Mouse (Mus musculus) gastrocnemius, postnatal 10 days (tissue): ENCODE data around the gene Naf1. TPM values are rescaled to one million over a fixed set of nuclear protein-coding genes. Genes with fewer than 3 reads are reported as not detected.

ENCODE experiments used
- DNase-seq: peaks from one replicate; pipeline ENCODE4 v3.0.0; 2021; ENCODE audit warnings: mixed read lengths
- long read RNA-seq, 2 experiments: library from polyadenylated mRNA; stranded (forward); transcript quantifications; one replicate each; pipeline ENCODE4 v2.0.0; 2021
- total RNA-seq, 2 experiments: library from RNA; stranded (reverse); gene quantifications; 2 replicates each; pipeline ENCODE4 v1.2.3; 2021

Naf1 gene
- 1 to 10 TPM; 4.5 to 4.9 TPM for total RNA-seq
- long read RNA-seq, experiment 1, partial matches to known transcripts: 0 of 1 reads
- long read RNA-seq, experiment 1, other reads (novel, unspliced or antisense): 0 of 1 reads
- long read RNA-seq, experiment 2, partial matches to known transcripts: 2 of 3 reads
- long read RNA-seq, experiment 2, other reads (novel, unspliced or antisense): 0 of 3 reads

DNA sequence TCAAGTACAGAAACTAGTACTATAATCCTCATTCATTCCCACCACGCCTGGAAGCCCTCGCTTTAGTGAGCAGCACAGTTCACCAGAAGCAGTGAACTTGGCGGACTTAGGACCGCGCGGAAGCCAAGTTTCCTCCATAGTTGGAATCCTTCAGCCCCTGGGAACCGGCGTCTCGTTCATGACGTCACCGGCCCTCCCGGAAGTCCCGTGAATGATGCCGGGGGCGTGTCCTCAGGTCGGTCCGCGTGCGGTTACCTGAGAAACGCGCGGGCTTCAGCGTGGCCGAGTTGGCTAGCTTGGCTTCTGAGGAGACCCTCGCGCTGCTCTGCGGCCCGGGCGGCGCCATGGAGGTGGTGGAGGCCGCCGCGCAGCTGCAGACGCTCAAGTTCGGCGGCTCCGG lies at the start of gene Naf1:
TSS of gene Naf1 (plus strand) at position 195 of the 400 bp plus-strand sequence.
- DNase-seq: peak; percentile 88

DNA sequence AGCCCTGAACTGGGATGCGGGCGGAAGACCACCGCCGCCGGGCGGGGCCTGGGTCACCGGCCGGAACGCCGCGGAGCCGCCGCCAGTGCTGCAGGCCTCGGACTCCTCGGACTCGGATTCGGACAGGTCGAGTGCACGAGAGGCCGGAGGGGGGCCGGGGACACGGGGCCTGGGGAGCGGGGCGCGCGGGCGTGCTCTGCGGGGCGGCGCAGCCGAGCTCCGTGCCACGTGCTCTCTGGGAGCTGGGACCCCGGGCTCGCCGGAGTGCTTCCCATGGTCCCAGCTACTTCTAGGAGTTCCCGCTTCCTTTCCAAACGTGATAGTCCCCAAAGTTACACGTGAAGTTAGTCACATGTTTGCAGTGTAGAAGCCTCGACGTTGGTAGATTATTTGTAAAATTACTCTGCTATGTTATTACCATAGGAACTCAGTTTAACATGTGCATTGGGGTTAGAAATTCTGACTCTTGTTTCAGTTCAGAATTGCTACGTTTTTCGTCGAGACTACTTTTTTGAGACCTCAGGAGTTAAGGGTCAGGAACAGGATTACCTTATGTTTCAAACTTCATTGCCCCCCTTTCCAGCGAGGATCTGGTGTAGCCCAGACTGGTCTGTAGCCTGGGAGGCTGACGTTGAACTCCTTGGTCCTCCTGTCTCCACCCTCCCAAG lies 1.0 kb downstream of the Naf1 start:
- DNase-seq: peak; percentile 49

DNA sequence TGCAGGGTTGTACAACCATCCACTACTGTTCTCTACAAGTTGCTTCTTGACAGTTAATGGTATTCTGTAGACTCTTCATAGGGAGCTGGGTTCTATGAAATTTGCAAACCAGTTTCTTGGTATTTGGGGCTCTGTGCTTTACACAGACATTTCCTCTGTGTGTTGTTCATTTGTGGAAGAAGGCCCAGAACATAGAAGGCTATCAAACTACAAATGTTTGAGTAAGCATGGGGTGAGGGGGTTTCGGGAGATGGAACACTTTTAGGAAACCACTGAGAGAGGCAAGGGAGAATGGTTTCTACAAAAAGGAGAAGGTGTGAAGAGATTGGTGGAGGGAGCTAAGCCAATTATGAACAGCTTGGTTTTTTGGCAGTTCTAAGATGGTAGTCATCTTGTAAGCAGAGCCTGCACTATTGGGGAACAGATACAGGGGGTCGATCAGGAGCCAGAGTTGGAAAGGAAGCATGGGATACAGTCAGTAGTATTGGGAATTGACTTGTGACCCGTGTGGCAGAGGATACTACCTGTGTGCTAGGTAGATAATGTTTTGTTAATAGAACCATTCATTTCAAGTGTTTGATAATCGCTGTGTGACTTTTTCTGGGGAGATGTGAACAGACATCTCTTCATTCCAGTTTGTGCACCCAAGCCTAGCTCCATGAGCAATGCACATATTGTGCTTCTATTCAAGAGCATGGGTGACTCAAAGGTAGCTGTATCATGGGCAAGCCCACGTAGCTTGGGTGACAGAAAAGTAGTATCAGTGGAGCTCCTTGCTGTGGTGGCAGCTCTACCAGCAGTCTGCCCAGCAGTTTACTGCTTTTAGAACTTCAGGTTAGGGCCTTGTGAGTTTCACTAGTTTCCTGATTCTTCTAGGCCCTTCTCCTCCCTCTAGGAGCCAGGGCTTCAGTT lies 1.8 kb downstream of the Naf1 start:
- no peak for DNase-seq

DNA sequence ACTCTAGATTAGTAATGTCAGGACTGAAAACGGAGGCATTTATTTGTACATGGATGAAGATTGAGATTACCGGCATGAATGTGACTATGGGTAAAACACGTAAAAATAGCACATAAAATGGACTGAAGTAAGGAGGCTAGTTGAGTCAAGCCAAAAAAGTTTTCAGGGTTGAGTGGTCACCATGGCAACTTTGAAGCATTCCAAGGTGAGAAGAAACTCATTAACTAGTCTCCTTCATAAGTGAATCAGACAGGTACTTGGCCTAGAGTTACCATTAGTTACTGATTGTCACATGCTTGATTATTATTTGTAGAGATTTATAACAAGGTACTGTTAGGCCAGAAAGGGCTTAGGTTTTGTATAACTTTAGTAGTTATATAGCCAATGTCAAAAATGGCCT lies 3.7 kb downstream of the Naf1 start:
- DNase-seq: no peak

DNA sequence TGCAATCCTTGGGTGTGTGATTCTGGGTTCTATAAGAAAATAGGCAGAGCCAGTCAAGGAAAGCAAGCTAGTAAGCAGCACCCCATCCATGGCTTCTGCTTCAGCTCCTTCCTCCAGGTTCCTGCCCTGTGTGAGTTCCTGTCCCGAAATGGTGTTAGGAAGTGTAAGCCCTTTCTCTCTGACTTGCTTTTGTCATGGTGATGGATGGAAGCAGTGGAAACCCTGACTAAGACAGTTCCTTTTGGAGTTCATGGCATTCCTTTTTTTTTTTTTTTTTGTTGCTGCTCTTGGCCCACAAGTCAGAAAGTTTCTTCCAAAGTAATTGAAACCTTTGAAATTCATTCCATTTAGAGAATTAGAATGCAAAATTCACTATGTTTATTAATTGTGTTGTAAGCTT lies 5.1 kb downstream of the Naf1 start:
- DNase-seq: no peak

DNA sequence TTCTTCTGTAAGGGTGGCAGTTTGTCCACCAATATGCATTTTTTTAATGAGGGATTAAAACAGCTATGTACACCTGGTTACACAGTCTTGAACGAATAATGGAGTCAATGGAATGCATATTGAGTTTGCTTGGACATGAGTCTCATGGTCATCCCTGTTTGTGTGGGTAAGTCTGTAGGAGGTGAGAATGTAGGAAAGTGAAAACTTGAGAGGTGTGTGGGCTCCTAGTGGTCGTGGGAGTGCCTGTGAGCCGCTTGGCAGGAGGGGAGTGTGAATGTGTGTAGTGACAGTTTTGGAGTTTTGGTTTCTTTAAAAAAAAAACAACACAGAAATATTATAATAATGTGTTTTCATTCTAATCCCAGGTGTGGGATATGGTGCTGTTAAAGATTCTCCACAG lies 7.7 kb downstream of the Naf1 start:
- no peak for DNase-seq

DNA sequence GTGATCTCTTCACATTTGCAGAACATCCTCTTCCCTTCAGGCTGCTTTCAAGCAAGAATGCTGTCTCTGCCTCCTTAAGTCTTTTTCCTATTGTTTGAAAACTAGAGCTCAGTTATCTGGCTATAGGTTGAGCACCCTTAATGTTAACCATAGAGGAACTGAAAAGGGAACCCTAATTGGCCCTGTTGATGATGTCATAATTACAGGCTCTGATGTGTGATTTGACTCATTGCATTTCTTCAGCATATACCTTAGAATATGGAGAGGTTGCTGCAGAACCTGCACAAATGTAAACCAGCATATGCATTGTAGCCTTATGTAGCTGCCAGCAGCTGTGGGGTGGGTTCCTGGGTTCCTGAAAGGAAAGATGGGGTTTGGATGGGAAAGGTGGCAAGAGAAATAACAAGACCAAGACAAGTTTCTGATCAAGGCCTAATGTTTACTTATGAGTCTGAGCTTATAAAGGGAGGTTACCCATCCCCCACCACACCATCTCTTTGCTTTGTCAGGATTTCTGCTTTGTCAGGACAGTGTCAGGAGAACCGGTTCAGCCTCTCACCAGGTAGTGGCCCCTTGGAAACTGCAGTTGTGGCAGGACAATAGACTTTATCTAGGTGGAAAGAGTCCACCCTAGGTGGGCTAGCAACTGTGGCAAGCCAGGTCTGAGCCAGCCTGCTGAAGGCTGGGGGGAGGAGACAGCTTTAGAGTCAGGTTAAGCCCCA lies 9.4 kb downstream of the Naf1 start:
- no peak for DNase-seq

DNA sequence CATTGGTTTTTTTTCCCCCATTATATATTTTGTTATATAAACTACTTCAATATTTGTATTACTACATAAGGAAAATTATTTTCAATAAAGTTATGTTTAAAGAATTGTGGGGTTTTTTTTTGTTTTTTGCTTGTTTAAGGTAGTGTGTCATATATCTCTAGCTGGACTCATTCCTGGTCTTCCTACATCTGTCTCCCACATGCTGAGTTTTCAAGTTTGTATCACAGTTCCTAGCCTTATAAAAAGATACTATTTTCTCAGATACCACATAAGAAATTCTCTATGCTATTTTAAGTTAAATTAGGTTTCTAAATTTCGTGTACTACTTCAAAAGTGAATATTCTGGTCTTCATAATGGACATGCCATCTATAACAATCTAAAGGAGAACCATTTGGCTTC lies 23.8 kb downstream of the Naf1 start:
- DNase-seq: no peak

DNA sequence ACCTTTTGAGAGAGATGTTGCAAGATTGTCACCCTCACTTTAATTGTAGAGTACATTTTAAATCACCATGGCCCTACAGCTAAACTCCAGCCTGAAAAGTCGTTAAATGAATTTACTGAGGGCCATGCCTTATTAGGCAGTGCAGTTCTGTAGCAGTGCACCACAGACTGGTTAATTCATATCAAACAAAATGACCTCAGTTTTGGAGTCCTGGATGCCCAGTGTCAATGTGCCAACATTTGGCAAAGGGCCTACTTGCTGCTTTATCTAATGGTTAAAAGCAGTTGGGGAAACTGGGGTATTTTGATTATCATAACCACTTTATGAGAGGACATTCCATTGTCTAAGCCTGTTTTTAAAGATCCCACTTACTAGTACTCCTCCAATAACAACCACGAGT lies 31.9 kb downstream of the Naf1 start:
- no peak for DNase-seq

DNA sequence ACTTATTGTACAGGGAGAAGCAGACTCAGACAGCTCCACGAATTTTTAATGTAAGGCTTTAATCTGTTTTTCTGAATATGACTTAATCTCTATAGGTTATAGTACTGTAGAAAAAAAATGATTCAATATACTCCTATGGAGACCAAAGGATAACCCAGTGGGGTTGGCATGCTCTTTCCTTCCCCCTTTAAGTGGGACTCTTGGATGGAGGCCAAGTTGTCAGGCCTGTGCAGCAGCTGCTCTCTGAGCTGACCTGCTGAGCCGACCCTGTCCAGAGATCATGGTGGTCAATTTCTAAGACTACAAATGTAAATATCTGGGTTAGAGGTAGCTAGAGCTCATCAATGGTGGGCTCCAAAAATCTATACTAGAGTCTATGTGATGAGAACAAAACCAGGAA lies 45.0 kb downstream of the Naf1 start:
- no peak for DNase-seq

DNA sequence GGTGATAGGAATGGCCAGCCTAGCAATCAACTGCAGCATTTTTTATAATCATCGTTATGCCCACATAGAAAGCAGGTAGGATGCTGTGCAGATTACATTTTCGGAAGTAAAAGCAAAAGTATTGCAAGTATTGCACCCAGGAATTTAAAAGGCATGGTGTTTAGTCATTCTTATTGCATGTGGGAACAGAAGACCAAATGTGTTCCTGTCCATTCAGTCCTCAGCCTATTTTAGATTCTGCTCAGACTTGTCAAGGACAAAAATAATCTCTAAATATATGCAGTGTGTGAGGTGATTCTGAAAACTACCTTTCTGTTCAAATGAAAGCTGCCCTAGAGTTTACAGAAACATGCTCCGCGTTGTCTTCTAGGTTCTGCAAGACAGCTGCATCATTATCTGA lies 45.5 kb downstream of the Naf1 start:
- no peak for DNase-seq

DNA sequence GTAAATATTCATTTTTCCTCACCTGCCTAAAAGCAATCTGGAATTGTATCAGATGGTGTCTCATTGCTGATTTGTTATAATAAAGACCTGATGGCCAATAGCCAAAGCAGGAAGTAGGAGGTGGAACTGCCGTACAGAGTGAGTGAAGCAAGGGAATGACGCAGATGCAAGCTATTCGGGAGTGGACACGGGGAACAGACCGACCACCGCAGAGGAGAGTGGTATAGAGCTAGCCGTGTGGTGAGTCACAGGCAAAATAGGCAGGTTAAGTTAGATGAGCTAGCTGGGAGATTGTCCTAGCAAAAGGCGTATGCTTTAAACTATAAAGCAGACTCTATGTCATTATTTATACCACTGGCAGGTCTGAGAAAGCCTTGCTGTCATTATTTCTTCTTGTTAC lies 46.1 kb downstream of the Naf1 start:
- no peak for DNase-seq

DNA sequence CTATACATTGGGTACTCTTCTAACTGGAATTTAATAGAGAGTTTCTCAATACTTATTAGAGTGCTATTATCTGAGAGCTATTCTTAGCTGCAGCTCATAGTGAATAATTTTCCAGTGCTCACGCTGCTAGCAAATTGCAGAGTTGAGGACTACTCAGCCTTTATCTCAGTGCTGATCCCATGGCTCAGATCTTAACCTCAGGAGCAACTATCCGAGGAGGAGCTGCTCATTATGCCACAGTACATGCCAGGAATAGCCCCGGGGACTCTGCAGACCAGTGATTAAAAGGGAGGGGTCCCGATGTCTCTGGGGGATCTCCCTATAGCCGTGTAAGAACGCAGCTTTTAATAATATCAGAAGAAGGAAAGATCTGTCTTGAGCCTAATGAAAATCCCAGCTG lies 50.7 kb downstream of the Naf1 start:
- DNase-seq: no peak

DNA sequence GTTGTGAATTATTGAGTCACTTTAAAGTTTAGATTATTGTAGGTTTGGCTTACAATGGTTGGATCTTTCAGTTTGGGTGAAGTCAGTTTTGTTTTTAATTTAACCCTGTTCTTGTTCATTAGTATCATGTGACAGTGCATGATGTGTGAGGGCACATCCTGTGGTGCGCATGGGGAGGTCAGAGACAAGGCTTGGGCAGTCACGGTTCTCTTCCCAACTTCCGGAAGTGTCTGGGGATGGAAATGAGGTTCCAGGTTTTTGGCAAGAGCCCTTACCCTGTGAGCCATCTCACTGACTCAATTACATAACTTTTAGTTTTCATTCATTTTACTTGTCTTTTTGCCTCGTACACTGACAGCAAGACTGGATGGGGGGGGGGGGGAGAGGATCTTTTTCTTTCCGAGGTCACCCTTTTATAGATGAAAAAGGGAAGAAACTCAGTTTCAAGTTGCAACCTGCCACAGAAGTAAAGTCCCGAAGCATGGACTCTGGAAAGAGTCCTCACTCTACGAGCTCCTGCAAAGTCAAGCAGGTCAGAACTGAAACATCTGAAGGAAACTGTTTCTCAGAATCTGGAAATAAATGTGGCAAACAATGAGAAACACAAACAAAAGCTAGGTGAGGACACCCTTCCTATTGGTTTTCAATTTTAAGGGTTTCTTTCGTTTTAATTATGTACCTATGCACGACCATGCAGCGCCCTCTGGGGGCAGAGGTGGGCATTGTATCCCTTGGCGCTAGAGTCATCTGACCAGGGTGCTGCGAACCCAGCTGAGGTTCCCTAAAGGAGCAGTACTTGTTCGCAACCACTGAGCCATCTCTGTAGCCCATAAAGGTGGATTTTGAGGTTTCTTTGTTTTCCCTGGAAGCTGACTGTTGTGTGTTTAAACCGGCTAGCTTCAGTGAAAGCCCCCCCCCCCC lies 53.9 kb downstream of the Naf1 start:
- DNase-seq: peak; percentile 31

DNA sequence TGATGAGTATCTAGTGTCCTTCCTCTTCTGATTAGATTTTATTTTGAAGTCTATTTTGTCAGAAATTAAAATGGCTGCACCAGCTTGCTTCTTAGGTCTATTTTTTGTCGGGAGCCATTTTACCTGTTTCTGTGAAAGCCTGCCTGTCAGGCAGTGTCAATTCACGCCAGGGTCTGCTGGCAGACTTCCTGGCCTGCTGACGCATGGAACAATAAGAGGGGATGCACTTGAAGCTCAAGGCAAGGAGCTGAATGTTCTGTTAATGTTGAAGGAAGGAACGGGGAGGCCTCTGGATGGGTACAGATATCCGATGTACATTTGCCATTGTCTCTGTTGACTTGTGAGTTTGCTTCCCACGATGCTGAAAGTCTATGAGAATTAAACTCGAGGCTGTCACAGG lies 56.0 kb downstream of the Naf1 start:
- DNase-seq: no peak

DNA sequence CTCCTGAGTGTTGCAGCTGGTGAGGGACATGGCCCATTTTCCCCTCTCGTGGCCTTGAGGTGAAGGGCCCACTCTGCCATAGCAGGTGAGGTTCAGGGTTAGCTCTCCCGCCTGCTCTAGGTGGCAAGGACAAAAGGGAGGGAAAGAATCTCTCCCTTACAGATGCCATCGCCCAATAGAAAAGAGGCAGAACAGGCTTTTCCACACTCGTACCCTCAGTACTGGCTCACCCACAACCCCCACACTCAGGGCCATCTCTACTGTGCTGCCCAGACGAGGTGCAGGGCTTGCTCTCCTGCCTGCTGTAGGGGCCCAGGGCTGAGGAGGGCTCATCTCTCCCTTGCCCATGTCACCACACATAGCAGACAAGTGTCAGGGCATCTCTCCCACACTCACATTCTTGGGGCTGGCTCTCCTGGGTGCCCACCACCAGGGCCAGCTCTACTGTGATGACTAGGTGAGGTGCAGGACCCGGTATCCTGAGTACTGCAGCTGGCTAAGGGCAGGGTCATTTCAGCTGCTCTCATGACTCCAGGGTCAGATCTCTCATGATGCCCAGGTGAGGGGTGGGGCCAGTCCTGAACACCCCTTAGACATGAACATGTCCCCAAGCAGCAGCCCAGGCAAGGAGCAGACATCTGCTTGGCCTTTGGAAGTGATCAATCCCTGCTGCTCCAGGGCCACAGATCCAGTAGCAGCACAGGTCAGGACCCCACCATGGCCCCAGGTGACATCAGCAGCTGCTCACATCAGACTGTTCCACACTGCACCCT lies 57.9 kb downstream of the Naf1 start:
- DNase-seq: no peak

DNA sequence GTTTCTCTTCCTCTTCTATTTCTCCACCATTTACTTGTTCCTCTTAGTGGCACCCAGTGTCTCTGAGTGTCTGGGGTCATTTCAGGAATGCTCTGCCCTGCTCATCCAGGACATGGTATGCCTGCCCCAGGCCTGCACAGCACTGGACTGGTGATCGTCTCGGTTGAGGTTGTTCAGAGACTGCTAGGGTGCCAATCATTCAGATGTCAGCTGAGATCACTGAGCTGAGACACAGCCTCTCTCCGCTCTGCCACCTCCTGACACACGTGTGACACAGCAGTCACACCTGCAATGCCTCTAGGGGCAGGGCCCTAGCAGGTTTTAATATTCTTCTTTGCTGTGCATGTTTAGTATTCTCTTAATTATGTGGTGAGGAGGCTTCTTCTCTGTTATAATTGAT lies 58.5 kb downstream of the Naf1 start:
- no peak for DNase-seq

DNA sequence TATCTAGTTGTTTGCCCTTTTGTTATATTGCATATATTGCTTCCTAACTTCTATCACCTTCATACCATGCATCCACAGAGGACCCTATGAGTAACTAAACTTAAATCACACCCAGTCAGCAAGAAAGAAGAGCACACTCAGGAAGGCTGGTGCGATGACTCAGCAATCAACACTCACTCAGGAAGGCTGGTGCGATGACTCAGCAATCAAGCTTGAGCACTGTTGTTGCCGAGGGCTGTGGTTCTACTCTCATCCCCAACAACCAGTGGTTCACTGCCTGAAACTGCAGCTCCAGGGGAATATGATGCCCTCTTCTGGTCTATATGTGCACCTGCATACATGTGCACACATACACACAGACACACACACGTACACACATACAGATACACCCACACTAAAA lies 73.7 kb downstream of the Naf1 start:
- no peak for DNase-seq

DNA sequence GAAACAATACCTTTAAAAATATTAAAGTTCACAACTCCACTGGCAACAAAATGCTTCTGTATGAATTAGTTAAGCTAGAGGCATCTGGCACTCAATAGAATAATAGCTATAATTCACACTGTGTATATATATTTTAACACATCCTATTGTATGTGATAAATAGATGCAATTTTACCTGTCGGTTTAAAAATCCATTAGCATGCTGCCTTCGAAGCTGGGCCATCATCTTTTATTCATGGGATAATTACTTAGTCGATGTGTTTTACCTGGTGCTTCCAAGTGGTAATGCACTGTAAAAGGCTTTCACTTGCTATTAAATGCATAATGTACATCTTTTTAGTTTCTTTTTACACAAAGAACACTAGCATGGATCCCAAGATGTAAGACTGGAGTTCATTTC lies 76.2 kb downstream of the Naf1 start:
- DNase-seq: no peak
